Mouse (Mus musculus) embryonic fibroblast, embryonic 13.5 days (primary cell): ENCODE results near the gene Dchs2.

Source experiments
- CTCF ChIP-seq: IDR thresholded peaks from 2 replicates; pipeline ENCODE4 v1.5.1; 2011; ENCODE audit warnings: mild to moderate bottlenecking, control low read depth, low read length, moderate library complexity, borderline replicate concordance; ENCODE audit not compliant: insufficient read depth
- POLR2A ChIP-seq: IDR thresholded peaks from 2 replicates; pipeline ENCODE4 v1.6.1; 2011; ENCODE audit warnings: low read depth, mild to moderate bottlenecking, control low read depth, low read length, moderate library complexity

DNA sequence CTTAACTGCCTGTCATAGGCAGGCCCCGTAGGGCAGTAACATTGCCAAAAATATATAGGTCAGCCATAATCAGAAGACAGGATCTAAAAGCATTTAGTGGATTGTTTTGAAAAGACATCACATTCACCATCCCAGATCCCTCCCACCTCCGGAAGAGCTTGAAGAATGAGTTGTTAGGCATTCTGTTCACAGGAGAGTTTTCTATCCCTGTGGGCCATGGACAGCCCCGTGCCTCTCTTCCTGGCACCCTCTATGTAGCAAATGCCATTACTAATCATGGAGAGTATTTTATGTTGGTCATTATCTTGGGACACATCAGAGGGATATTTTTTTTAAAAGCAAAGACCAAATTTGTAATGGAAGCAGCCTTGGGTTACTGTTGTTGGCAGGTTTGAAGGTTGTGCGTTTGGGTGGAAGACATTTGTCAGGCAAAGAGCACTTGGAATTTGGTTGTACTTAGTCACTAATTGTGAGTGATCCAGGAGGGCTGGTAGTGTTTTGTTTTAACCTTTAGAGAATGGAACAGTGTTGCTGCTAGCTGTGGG is 122.3 kb downstream of the Dchs2 start:
- TF ChIP-seq POLR2A: no peak
- no peak for TF ChIP-seq CTCF
